In the genomic region with DNA sequence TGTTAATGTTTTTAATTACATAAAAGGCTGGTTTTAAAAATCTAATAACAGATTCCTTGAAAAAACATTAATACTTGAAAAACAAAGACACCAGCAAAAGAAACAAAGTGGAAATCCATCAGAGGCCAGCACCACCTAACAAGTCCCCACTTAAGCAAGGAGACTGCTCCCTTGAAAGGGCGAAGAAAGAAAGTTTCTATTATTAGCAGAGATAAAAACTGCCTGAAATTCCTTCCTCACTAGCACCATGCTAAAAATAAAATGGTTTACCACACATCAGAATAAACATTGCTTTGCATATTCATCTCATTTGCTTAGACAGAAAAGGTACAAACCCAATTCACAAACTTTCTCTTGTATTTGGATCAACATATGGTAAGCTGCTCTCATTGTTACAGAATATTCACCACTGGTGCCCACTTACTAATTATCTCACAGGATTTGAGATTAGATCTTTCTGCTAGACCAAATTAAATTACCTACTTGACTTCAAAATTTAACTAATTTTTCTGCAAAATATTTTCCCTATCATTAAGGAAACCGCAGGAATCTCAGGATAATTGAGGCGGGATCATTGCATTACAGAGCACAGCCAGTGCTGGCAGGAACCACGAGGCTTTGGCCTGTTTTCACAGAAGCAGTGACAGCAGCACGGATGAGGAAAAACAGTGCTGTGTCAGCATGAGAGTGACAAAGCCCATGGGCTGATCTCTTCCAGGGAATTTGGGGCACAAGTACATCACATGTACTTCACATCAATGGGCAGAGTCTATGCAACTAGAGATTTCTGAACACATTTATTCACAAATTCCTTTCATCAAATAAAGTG, we compare ENCODE assay signal across 8 mouse cellular contexts. TPM values are rescaled to one million over a fixed set of nuclear protein-coding genes. Genes with fewer than 3 reads are reported as not detected.
DNase-seq lines count a peak whose midpoint lies in the region; ATAC-seq and TF ChIP-seq lines count a peak whose summit lies in the region.

No protein-coding gene starts in this region.

- no peak for TF ChIP-seq EP300 in stomach, postnatal 0 days (optimal IDR thresholded peaks at IDR 0.05)

- TF ChIP-seq CTCF in stomach, postnatal 0 days (IDR thresholded peaks at IDR 0.05; ENCODE audit: low read depth), result no peak

- H3K4me2 ChIP-seq in forebrain, embryonic 15.5 days (replicated peaks), result no peak overlapping the region
- H3K4me2 ChIP-seq in midbrain, embryonic 14.5 days (ENCODE audit: low read length), result no peak overlapping the region
- no peak overlapping the region for H3K4me2 ChIP-seq in stomach, postnatal 0 days (replicated peaks; ENCODE audit: low read depth)

- H3K4me3 ChIP-seq in forebrain, embryonic 15.5 days, result no peak overlapping the region
- H3K4me3 ChIP-seq in forebrain, embryonic 10.5 days, result no peak overlapping the region
- H3K4me3 ChIP-seq in midbrain, embryonic 14.5 days (replicated peaks; ENCODE audit: low read depth, low read length), result no peak overlapping the region
- no peak overlapping the region for H3K4me3 ChIP-seq in midbrain, embryonic 10.5 days
- peak overlapping the region; percentile 15; the same call in 1 of the 2 replicates for H3K4me3 ChIP-seq in heart, embryonic 10.5 days
- H3K4me3 ChIP-seq in stomach, postnatal 0 days (ENCODE audit: low read depth, low read length), result no peak overlapping the region

- no peak overlapping the region for H3K9ac ChIP-seq in forebrain, embryonic 15.5 days (replicated peaks)
- H3K9ac ChIP-seq in midbrain, embryonic 14.5 days (replicated peaks; ENCODE audit: low read length), result no peak overlapping the region
- H3K9ac ChIP-seq in stomach, postnatal 0 days (ENCODE audit: low read length), result no peak overlapping the region

- no peaks in the 10 kb centered on the region for H3K9me3 ChIP-seq in forebrain, embryonic 15.5 days
- H3K9me3 ChIP-seq in forebrain, embryonic 10.5 days, result no peaks in the 10 kb centered on the region
- H3K9me3 ChIP-seq in midbrain, embryonic 14.5 days (ENCODE audit: control insufficient read depth, low read length), result no peaks in the 10 kb centered on the region
- H3K9me3 ChIP-seq in midbrain, embryonic 10.5 days (replicated peaks), result no peaks in the 10 kb centered on the region
- no peaks in the 10 kb centered on the region for H3K9me3 ChIP-seq in heart, embryonic 10.5 days
- no peaks in the 10 kb centered on the region for H3K9me3 ChIP-seq in stomach, postnatal 0 days (ENCODE audit: control insufficient read depth, low read length)

- H3K27me3 ChIP-seq in forebrain, embryonic 15.5 days, result no peaks in the 10 kb centered on the region
- no peaks in the 10 kb centered on the region for H3K27me3 ChIP-seq in forebrain, embryonic 10.5 days (ENCODE audit: poor library complexity, severe bottlenecking)
- H3K27me3 ChIP-seq in midbrain, embryonic 14.5 days (ENCODE audit: control insufficient read depth, insufficient read depth, low read length), result no peaks in the 10 kb centered on the region
- no peaks in the 10 kb centered on the region for H3K27me3 ChIP-seq in midbrain, embryonic 10.5 days (ENCODE audit: low read depth, poor library complexity, severe bottlenecking)
- H3K27me3 ChIP-seq in heart, embryonic 10.5 days (ENCODE audit: insufficient read depth, poor library complexity, severe bottlenecking), result no peaks in the 10 kb centered on the region
- no peaks in the 10 kb centered on the region for H3K27me3 ChIP-seq in stomach, postnatal 0 days (ENCODE audit: control insufficient read depth, insufficient read depth, low read length)

- no peaks in the 10 kb centered on the region for H3K36me3 ChIP-seq in forebrain, embryonic 15.5 days
- H3K36me3 ChIP-seq in forebrain, embryonic 10.5 days (replicated peaks), result no peaks in the 10 kb centered on the region
- no peaks in the 10 kb centered on the region for H3K36me3 ChIP-seq in midbrain, embryonic 14.5 days (ENCODE audit: control insufficient read depth, insufficient read depth, low read length)
- H3K36me3 ChIP-seq in midbrain, embryonic 10.5 days, result no peaks in the 10 kb centered on the region
- no peaks in the 10 kb centered on the region for H3K36me3 ChIP-seq in heart, embryonic 10.5 days
- no peaks in the 10 kb centered on the region for H3K36me3 ChIP-seq in stomach, postnatal 0 days (ENCODE audit: control insufficient read depth, insufficient read depth, low read length)

- H3K27ac ChIP-seq in forebrain, embryonic 15.5 days (replicated peaks), result peak overlapping the region; percentile 31; the same call in 1 of the 2 replicates
- H3K27ac ChIP-seq in forebrain, embryonic 10.5 days, result no peak overlapping the region
- H3K27ac ChIP-seq in midbrain, embryonic 14.5 days (replicated peaks; ENCODE audit: low read depth, low read length), result no peak overlapping the region
- no peak overlapping the region for H3K27ac ChIP-seq in midbrain, embryonic 10.5 days (replicated peaks)
- peak overlapping the region; percentile 83 for H3K27ac ChIP-seq in heart, embryonic 10.5 days
- H3K27ac ChIP-seq in stomach, postnatal 0 days (replicated peaks), result no peak overlapping the region

- H3K4me1 ChIP-seq in forebrain, embryonic 15.5 days, result peaks cover 13% of the 10 kb centered on the region
- no peaks in the 10 kb centered on the region for H3K4me1 ChIP-seq in forebrain, embryonic 10.5 days
- H3K4me1 ChIP-seq in midbrain, embryonic 14.5 days (ENCODE audit: control insufficient read depth, insufficient read depth, low read length), result no peaks in the 10 kb centered on the region
- no peaks in the 10 kb centered on the region for H3K4me1 ChIP-seq in midbrain, embryonic 10.5 days
- peaks cover 22% of the 10 kb centered on the region for H3K4me1 ChIP-seq in heart, embryonic 10.5 days
- H3K4me1 ChIP-seq in stomach, postnatal 0 days (replicated peaks; ENCODE audit: control insufficient read depth, insufficient read depth), result no peaks in the 10 kb centered on the region

- ATAC-seq in forebrain, embryonic 15.5 days (replicated peaks), result peak; percentile 64
- no peak for ATAC-seq in midbrain, embryonic 14.5 days (ENCODE audit: low FRiP score, low TSS enrichment)
- ATAC-seq in stomach, postnatal 0 days (ENCODE audit: low FRiP score, low TSS enrichment), result 0 out of 2 replicates have a peak, but pooled peaks have one; percentile 40

- no peak for DNase-seq in forebrain, embryonic 10.5 days (ENCODE audit: extremely low spot score, low spot score)
- DNase-seq in midbrain, embryonic 14.5 days, result peak; percentile 43
- no peak for DNase-seq in midbrain, embryonic 10.5 days (ENCODE audit: low spot score)
- DNase-seq in heart, embryonic 10.5 days (ENCODE audit: low spot score), result peak; percentile 84
- DNase-seq in stomach, postnatal 0 days (ENCODE audit: low spot score), result no peak
- no peak for DNase-seq in B cell, adult 2 months
- no peak for DNase-seq in yolk sac, embryonic 10.5 days (ENCODE audit: low spot score)

- 23% methylated on average over 5 of the region's 5 CpGs for whole genome bisulfite sequencing in forebrain, embryonic 15.5 days
- WGBS in forebrain, embryonic 10.5 days, result 61% methylated on average over 5 of the region's 5 CpGs
- WGBS in midbrain, embryonic 14.5 days, result 58% methylated on average over 5 of the region's 5 CpGs
- 71% methylated on average over 5 of the region's 5 CpGs for WGBS in midbrain, embryonic 10.5 days
- WGBS in heart, embryonic 10.5 days, result 9% methylated on average over 5 of the region's 5 CpGs
- WGBS in stomach, postnatal 0 days, result 37% methylated on average over 5 of the region's 5 CpGs

RNA-seq across cellular contexts. Expression of a gene that starts 9.0 kb away (rescaled TPM):
- polyA plus RNA-seq in forebrain, embryonic 15.5 days (2015; fragmentation: Nextera tagmentation; extraction: Ambion mirVana), result 11.2 and 11.5 TPM in 2 replicates
- 1.2 and 1.7 TPM in 2 replicates for polyA plus RNA-seq in forebrain, embryonic 10.5 days (2016; fragmentation: Nextera tagmentation; extraction: Ambion mirVana)
- polyA plus RNA-seq in midbrain, embryonic 14.5 days (2014; fragmentation: Nextera tagmentation; extraction: Ambion mirVana), result 17.8 and 19.4 TPM in 2 replicates
- polyA plus RNA-seq in midbrain, embryonic 10.5 days (2016; fragmentation: Nextera tagmentation; extraction: Ambion mirVana), result 1.9 and 2.6 TPM in 2 replicates
- polyA plus RNA-seq in heart, embryonic 10.5 days (2016; fragmentation: Nextera tagmentation; extraction: Ambion mirVana), result 21.2 and 40.2 TPM in 2 replicates
- 3.6 and 4.5 TPM in 2 replicates for polyA plus RNA-seq in stomach, postnatal 0 days (2015; fragmentation: Nextera tagmentation; extraction: Ambion mirVana)

RNA-seq across cellular contexts. Expression of a gene that starts 56.4 kb away (rescaled TPM):
- polyA plus RNA-seq in forebrain, embryonic 15.5 days (2015; fragmentation: Nextera tagmentation; extraction: Ambion mirVana), result 74.4 and 75.6 TPM in 2 replicates
- polyA plus RNA-seq in forebrain, embryonic 10.5 days (2016; fragmentation: Nextera tagmentation; extraction: Ambion mirVana), result 57.2 and 59.4 TPM in 2 replicates
- polyA plus RNA-seq in midbrain, embryonic 14.5 days (2014; fragmentation: Nextera tagmentation; extraction: Ambion mirVana), result 51.7 and 62.4 TPM in 2 replicates
- polyA plus RNA-seq in midbrain, embryonic 10.5 days (2016; fragmentation: Nextera tagmentation; extraction: Ambion mirVana), result 44.5 and 55.6 TPM in 2 replicates
- polyA plus RNA-seq in heart, embryonic 10.5 days (2016; fragmentation: Nextera tagmentation; extraction: Ambion mirVana), result 22.9 and 38.5 TPM in 2 replicates
- 60.2 and 64.4 TPM in 2 replicates for polyA plus RNA-seq in stomach, postnatal 0 days (2015; fragmentation: Nextera tagmentation; extraction: Ambion mirVana)

Comparison
In these comparisons a context has a peak if more than half of its experiments do, and no peak if none do; other contexts are left out.
1. H3K27ac ChIP-seq: peak in forebrain, embryonic 15.5 days (single experiment) and heart, embryonic 10.5 days (single experiment); none in forebrain, embryonic 10.5 days (single experiment), midbrain, embryonic 14.5 days (single experiment), midbrain, embryonic 10.5 days (single experiment) and stomach, postnatal 0 days (single experiment).
2. DNase-seq: peak in midbrain, embryonic 14.5 days (single experiment) and heart, embryonic 10.5 days (single experiment); none in forebrain, embryonic 10.5 days (single experiment), midbrain, embryonic 10.5 days (single experiment), stomach, postnatal 0 days (single experiment), B cell, adult 2 months (0 of 2) and yolk sac, embryonic 10.5 days (single experiment).